Mouse (Mus musculus): ENCODE data around the gene Pex13.

Pex13 gene
- long read RNA-seq, experiment 1, full-length matches to known transcripts, result 96 of 100 reads
- long read RNA-seq, experiment 1, partial matches to known transcripts, result 0 of 100 reads
- long read RNA-seq, experiment 1, other reads (novel, unspliced or antisense), result 4 of 100 reads
- long read RNA-seq, experiment 2, full-length matches to known transcripts, result 69 of 72 reads
- long read RNA-seq, experiment 2, partial matches to known transcripts, result 1 of 72 reads
- long read RNA-seq, experiment 2, other reads (novel, unspliced or antisense), result 2 of 72 reads

- intact Hi-C loops (cut with DNase I), result loop anchor here (2.0 kb wide), 1 partner anchor 33 kb away; the partner anchor contains the start of gene 0610010F05Rik
Measured at GRCm38 (mm10) chr11:23665798-23666501, at the start of gene Pex13. Pex13 (minus strand) TSS chr11:23665959.

GRCm38 (mm10) chr11:23712299-23712698 is 46.5 kb upstream of the Pex13 start:
- intact Hi-C loops (cut with DNase I), result no loop called here

- intact Hi-C loops (cut with DNase I), result no loop called here
Measured at GRCm38 (mm10) chr11:23704604-23705294, 39.0 kb upstream of the Pex13 start.

GRCm38 (mm10) chr11:23701831-23702230 is 36.1 kb upstream of the Pex13 start:
- intact Hi-C loops (cut with DNase I), result no loop called here

- intact Hi-C loops (cut with DNase I), result loop anchor here (1.0 kb wide), 1 partner anchor 14 kb away; no protein-coding TSS in a partner anchor
Measured at GRCm38 (mm10) chr11:23699414-23700095, 33.8 kb upstream of the Pex13 start.

GRCm38 (mm10) chr11:23698526-23698925 is 32.8 kb upstream of the Pex13 start:
- intact Hi-C loops (cut with DNase I), result no loop called here

- intact Hi-C loops (cut with DNase I), result no loop called here
Measured at GRCm38 (mm10) chr11:23695847-23696246, 30.1 kb upstream of the Pex13 start.

- intact Hi-C loops (cut with DNase I), result no loop called here
Measured at GRCm38 (mm10) chr11:23693286-23693685, 27.5 kb upstream of the Pex13 start.

GRCm38 (mm10) chr11:23688060-23688459 is 22.3 kb upstream of the Pex13 start:
- intact Hi-C loops (cut with DNase I), result no loop called here

GRCm38 (mm10) chr11:23686671-23687070 is 20.9 kb upstream of the Pex13 start:
- intact Hi-C loops (cut with DNase I), result no loop called here

- intact Hi-C loops (cut with DNase I), result no loop called here
Measured at GRCm38 (mm10) chr11:23682561-23682960, 16.8 kb upstream of the Pex13 start.

GRCm38 (mm10) chr11:23680435-23680950 is 14.7 kb upstream of the Pex13 start:
- intact Hi-C loops (cut with DNase I), result no loop called here

- intact Hi-C loops (cut with DNase I), result loop anchor here (2.0 to 10.0 kb wide), 2 partner anchors 176 to 274 kb away; no protein-coding TSS in a partner anchor
Measured at GRCm38 (mm10) chr11:23679044-23679642, 13.4 kb upstream of the Pex13 start.

GRCm38 (mm10) chr11:23676100-23676499 is 10.3 kb upstream of the Pex13 start:
- intact Hi-C loops (cut with DNase I), result loop anchor here (10.0 kb wide), 1 partner anchor 179 kb away; no protein-coding TSS in a partner anchor

GRCm38 (mm10) chr11:23672256-23672749 is 6.5 kb upstream of the Pex13 start:
- intact Hi-C loops (cut with DNase I), result loop anchor here (10.0 kb wide), 1 partner anchor 182 kb away; no protein-coding TSS in a partner anchor

GRCm38 (mm10) chr11:23667128-23667527 is 1.4 kb upstream of the Pex13 start:
- intact Hi-C loops (cut with DNase I), result no loop called here

- intact Hi-C loops (cut with DNase I), result no loop called here
Measured at GRCm38 (mm10) chr11:23666526-23666925, 767 bp upstream of the Pex13 start.

GRCm38 (mm10) chr11:23665311-23665786 is 410 bp downstream of the Pex13 start, which contains the start of gene Pus10:
Pus10 (plus strand) TSS chr11:23665674.
- intact Hi-C loops (cut with DNase I), result loop anchor here (2.0 kb wide), 1 partner anchor 33 kb away; the partner anchor contains the start of gene 0610010F05Rik

- intact Hi-C loops (cut with DNase I), result loop anchor here (2.0 kb wide), 1 partner anchor 31 kb away; the partner anchor contains the start of gene 0610010F05Rik
Measured at GRCm38 (mm10) chr11:23664232-23664631, 1.5 kb downstream of the Pex13 start.

GRCm38 (mm10) chr11:23657791-23658190 is 8.0 kb downstream of the Pex13 start:
- intact Hi-C loops (cut with DNase I), result no loop called here
